Mouse (Mus musculus) liver, embryonic 15.5 days (tissue): ENCODE measurements around the gene Gm38394. TPM values are rescaled to one million over a fixed set of nuclear protein-coding genes. Genes with fewer than 3 reads are reported as not detected.

Experiments used
- ATAC-seq: fragments of 200-750 bp; cut with Nextera tagmentation; 2 replicates; pipeline ENCODE4 v1.8.0; 2017; ENCODE audit warnings: moderate number of reproducible peaks, mild to moderate bottlenecking, moderate library complexity; ENCODE audit not compliant: insufficient read depth
- H3K27ac ChIP-seq: fragments of 300-500 bp; sonication (generic); replicated peaks from 2 replicates; pipeline ENCODE4 v1.5.1; 2015; ENCODE audit warnings: mild to moderate bottlenecking, inconsistent platforms
- H3K27me3 ChIP-seq: fragments of 300-500 bp; sonication (generic); 2 replicates; pipeline ENCODE4 v1.6.1; 2015; ENCODE audit warnings: mild to moderate bottlenecking, inconsistent platforms
- H3K36me3 ChIP-seq: fragments of 300-500 bp; sonication (generic); replicated peaks from 2 replicates; pipeline ENCODE4 v1.6.1; 2015; ENCODE audit warnings: moderate library complexity, mild to moderate bottlenecking, inconsistent platforms
- H3K4me1 ChIP-seq: fragments of 300-500 bp; sonication (generic); replicated peaks from 2 replicates; pipeline ENCODE4 v1.6.1; 2015; ENCODE audit warnings: inconsistent platforms
- H3K4me2 ChIP-seq: fragments of 300-500 bp; sonication (generic); 2 replicates; pipeline ENCODE4 v1.6.1; 2015; ENCODE audit warnings: moderate library complexity, mild to moderate bottlenecking, inconsistent platforms
- H3K4me3 ChIP-seq: fragments of 300-500 bp; sonication (generic); replicated peaks from 2 replicates; pipeline ENCODE4 v1.5.1; 2015; ENCODE audit warnings: mild to moderate bottlenecking, inconsistent platforms
- H3K9ac ChIP-seq: fragments of 300-500 bp; sonication (generic); 2 replicates; pipeline ENCODE4 v1.6.1; 2015; ENCODE audit warnings: moderate library complexity, mild to moderate bottlenecking, inconsistent platforms
- H3K9me3 ChIP-seq: fragments of 300-500 bp; sonication (generic); replicated peaks from 2 replicates; pipeline ENCODE4 v1.6.1; 2016; ENCODE audit warnings: inconsistent platforms
- WGBS: fragments of 180-500 bp; shearing (Covaris S2); methylation state at CpG from one replicate; pipeline ENCODE4 v1.1.7; 2015; ENCODE audit warnings: mixed read lengths; ENCODE audit not compliant: insufficient replicate concordance; 5-methylcytosine and 5-hydroxymethylcytosine counted together
- polyA plus RNA-seq: library from polyadenylated mRNA; unstranded; fragments of >200 nt; fragmentation: Nextera tagmentation; extraction: Ambion mirVana; gene quantifications from 2 replicates; pipeline ENCODE4 v1.2.1, GENCODE M21; 2015

The Gm38394 gene
- polyA plus RNA-seq, 1 experiment from 2014 or later, result 1.3 TPM

- no peak overlapping the region for H3K4me2 ChIP-seq
- H3K9me3 ChIP-seq, result no peaks in the 10 kb centered on the region
- ATAC-seq, result no peak
- 0 out of 2 replicates have a peak overlapping the region, but pooled peaks have one; percentile 67 for H3K27ac ChIP-seq
- 69% methylated on average over 4 of the region's 4 CpGs for WGBS
- H3K27me3 ChIP-seq, result no peaks in the 10 kb centered on the region
- no peak overlapping the region for H3K9ac ChIP-seq
- peaks cover 12% of the 10 kb centered on the region for H3K36me3 ChIP-seq
- peaks cover 26% of the 10 kb centered on the region for H3K4me1 ChIP-seq
- no peak overlapping the region for H3K4me3 ChIP-seq
These were observed 2.3 kb upstream of the Gm38394 start for GRCm38 (mm10) chr1:133663427-133663826.

- WGBS, result 85% methylated on average over 7 of the region's 7 CpGs
- ATAC-seq, result no peak
These were observed 1.8 kb upstream of the Gm38394 start for GRCm38 (mm10) chr1:133662941-133663340.

GRCm38 (mm10) chr1:133660466-133661202 is 484 bp downstream of the Gm38394 start, which contains the start of gene Zbed6:
Gene Zbed6, minus strand, starts transcription at chr1:133660885.
- Histone ChIP-seq H3K9me3 (no peaks in the 10 kb centered on the region), H3K27ac (peak within 1 kb of the TSS; percentile 87), H3K4me2 (peak within 1 kb of the TSS; percentile 76), H3K27me3 (no peaks in the 10 kb centered on the region), H3K36me3 (peaks cover 35% of the 10 kb centered on the region), H3K4me1 (peaks cover 40% of the 10 kb centered on the region), H3K4me3 (peak within 1 kb of the TSS; percentile 90), H3K9ac (peak within 1 kb of the TSS; percentile 93)
- peak; percentile 76 for ATAC-seq
- under 1% methylated on average over 41 of the region's 41 CpGs for WGBS

More at GRCm38 (mm10) chr1:133662941-133663340, 1.8 kb upstream of the Gm38394 start:
- Histone ChIP-seq H3K36me3 (peaks cover 17% of the 10 kb centered on the region), H3K9me3 (no peaks in the 10 kb centered on the region), H3K4me2 (no peak overlapping the region), H3K9ac (no peak overlapping the region), H3K27ac (no peak overlapping the region), H3K4me3 (no peak overlapping the region), H3K27me3 (no peaks in the 10 kb centered on the region), H3K4me1 (peaks cover 26% of the 10 kb centered on the region)

GRCm38 (mm10) chr1:133658878-133659277 is 2.2 kb downstream of the Gm38394 start:
- peaks cover 41% of the 10 kb centered on the region for H3K4me1 ChIP-seq
- WGBS, result 92% methylated on average over 3 of the region's 3 CpGs

GRCm38 (mm10) chr1:133656811-133657210 is 4.3 kb downstream of the Gm38394 start:
- Histone ChIP-seq H3K27ac (no peak overlapping the region), H3K4me3 (no peak overlapping the region), H3K27me3 (no peaks in the 10 kb centered on the region), H3K4me1 (peaks cover 38% of the 10 kb centered on the region), H3K4me2 (no peak overlapping the region), H3K9me3 (no peaks in the 10 kb centered on the region), H3K9ac (no peak overlapping the region), H3K36me3 (peaks cover 45% of the 10 kb centered on the region)
- no peak for ATAC-seq
- 74% methylated on average over 5 of the region's 5 CpGs for WGBS

More at GRCm38 (mm10) chr1:133658878-133659277, 2.2 kb downstream of the Gm38394 start:
- H3K9ac ChIP-seq, result no peak overlapping the region
- no peaks in the 10 kb centered on the region for H3K9me3 ChIP-seq
- H3K4me2 ChIP-seq, result no peak overlapping the region
- peaks cover 41% of the 10 kb centered on the region for H3K36me3 ChIP-seq
- no peak overlapping the region for H3K27ac ChIP-seq
- no peak overlapping the region for H3K4me3 ChIP-seq
- ATAC-seq, result no peak
- H3K27me3 ChIP-seq, result no peaks in the 10 kb centered on the region

- no peak overlapping the region for H3K9ac ChIP-seq
- no peak overlapping the region for H3K27ac ChIP-seq
- ATAC-seq, result no peak
- no peaks in the 10 kb centered on the region for H3K9me3 ChIP-seq
- peaks cover 30% of the 10 kb centered on the region for H3K4me1 ChIP-seq
- peaks cover 44% of the 10 kb centered on the region for H3K36me3 ChIP-seq
- no peak overlapping the region for H3K4me3 ChIP-seq
- no peaks in the 10 kb centered on the region for H3K27me3 ChIP-seq
- 88% methylated on average over 1 of the region's 1 CpGs for WGBS
- no peak overlapping the region for H3K4me2 ChIP-seq
These were observed 8.1 kb downstream of the Gm38394 start for GRCm38 (mm10) chr1:133653033-133653432.

GRCm38 (mm10) chr1:133650288-133651055 is 10.6 kb downstream of the Gm38394 start:
- ATAC-seq, result no peak
- Histone ChIP-seq H3K36me3 (peaks cover 47% of the 10 kb centered on the region), H3K4me1 (peaks cover 14% of the 10 kb centered on the region; the same call in 1 of the 2 replicates), H3K27me3 (no peaks in the 10 kb centered on the region), H3K9ac (no peak overlapping the region), H3K4me2 (no peak overlapping the region), H3K9me3 (no peaks in the 10 kb centered on the region), H3K27ac (no peak overlapping the region), H3K4me3 (no peak overlapping the region)
- WGBS, result 83% methylated on average over 7 of the region's 7 CpGs

- H3K9ac ChIP-seq, result no peak overlapping the region
- H3K4me3 ChIP-seq, result no peak overlapping the region
- H3K27me3 ChIP-seq, result no peaks in the 10 kb centered on the region
- 0 out of 2 replicates have a peak, but pooled peaks cover 10% of the 10 kb centered on the region for H3K4me1 ChIP-seq
- no peak overlapping the region for H3K27ac ChIP-seq
- H3K9me3 ChIP-seq, result no peaks in the 10 kb centered on the region
- ATAC-seq, result no peak
- H3K4me2 ChIP-seq, result no peak overlapping the region
- 86% methylated on average over 5 of the region's 5 CpGs for WGBS
- H3K36me3 ChIP-seq, result peaks cover 78% of the 10 kb centered on the region
These were observed 15.5 kb downstream of the Gm38394 start for GRCm38 (mm10) chr1:133645652-133646051.

GRCm38 (mm10) chr1:133641163-133641562 is 20.0 kb downstream of the Gm38394 start:
- H3K36me3 ChIP-seq, result peaks cover 97% of the 10 kb centered on the region
- 86% methylated on average over 2 of the region's 2 CpGs for WGBS
- no peak for ATAC-seq

GRCm38 (mm10) chr1:133638517-133638916 is 22.6 kb downstream of the Gm38394 start:
- ATAC-seq, result no peak
- H3K36me3 ChIP-seq, result peaks cover 96% of the 10 kb centered on the region
- H3K27me3 ChIP-seq, result no peaks in the 10 kb centered on the region
- H3K27ac ChIP-seq, result no peak overlapping the region
- H3K4me3 ChIP-seq, result no peak overlapping the region
- no peaks in the 10 kb centered on the region for H3K4me1 ChIP-seq
- no peak overlapping the region for H3K4me2 ChIP-seq
- no peaks in the 10 kb centered on the region for H3K9me3 ChIP-seq
- H3K9ac ChIP-seq, result no peak overlapping the region
- WGBS, result 85% methylated on average over 6 of the region's 6 CpGs

More at GRCm38 (mm10) chr1:133641163-133641562, 20.0 kb downstream of the Gm38394 start:
- H3K27me3 ChIP-seq, result no peaks in the 10 kb centered on the region
- no peak overlapping the region for H3K27ac ChIP-seq
- no peaks in the 10 kb centered on the region for H3K4me1 ChIP-seq
- no peak overlapping the region for H3K4me2 ChIP-seq
- H3K9me3 ChIP-seq, result no peaks in the 10 kb centered on the region
- no peak overlapping the region for H3K4me3 ChIP-seq
- H3K9ac ChIP-seq, result no peak overlapping the region

GRCm38 (mm10) chr1:133632168-133632567 is 28.9 kb downstream of the Gm38394 start:
- no peak overlapping the region for H3K4me3 ChIP-seq
- no peak for ATAC-seq
- H3K4me2 ChIP-seq, result no peak overlapping the region
- H3K27me3 ChIP-seq, result no peaks in the 10 kb centered on the region
- no peak overlapping the region for H3K9ac ChIP-seq
- H3K27ac ChIP-seq, result no peak overlapping the region
- H3K9me3 ChIP-seq, result no peaks in the 10 kb centered on the region
- WGBS, result 80% methylated on average over 2 of the region's 2 CpGs
- peaks cover 90% of the 10 kb centered on the region for H3K36me3 ChIP-seq
- no peaks in the 10 kb centered on the region for H3K4me1 ChIP-seq
